Mouse (Mus musculus): ENCODE data around the gene Lrrc74b. TPM values are rescaled to one million over a fixed set of nuclear protein-coding genes. Genes with fewer than 3 reads are reported as not detected.
"Not testable (repeated sequence)": the region's sequence is repeated elsewhere in the genome, so short reads cannot be mapped to it uniquely, and the experiment has no call there.

Gene Lrrc74b
- polyA plus RNA-seq, 1 experiment from 2014 or later: 0.23 TPM

DNA sequence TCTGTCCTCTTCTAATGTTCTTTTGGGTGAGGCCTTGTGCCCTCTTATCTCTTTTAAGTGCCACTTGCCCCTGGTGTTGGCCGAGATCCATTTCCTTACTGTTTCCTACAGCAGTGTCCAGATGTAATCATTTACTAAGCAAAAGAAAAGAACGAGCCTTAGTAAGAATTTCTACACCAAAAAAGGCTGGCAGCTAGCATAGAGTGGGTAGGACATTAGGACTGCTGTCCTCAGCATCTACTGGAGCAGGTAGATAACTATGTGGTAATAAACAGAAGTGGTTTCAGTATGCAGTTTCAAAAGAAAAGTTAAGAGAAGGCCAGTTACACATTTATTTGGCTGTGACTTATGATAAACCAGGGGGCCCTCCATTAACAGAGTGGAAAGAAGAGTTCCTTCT is 50.4 kb downstream of the Lrrc74b start:
- Histone ChIP-seq H3K4me1 (peaks cover 21% of the 10 kb centered on the region), H3K9me3 (replicated peaks) (no peaks in the 10 kb centered on the region), H3K27me3 (no peaks in the 10 kb centered on the region), H3K36me3 (peaks cover 49% of the 10 kb centered on the region), H3K4me2 (no peak overlapping the region; the same call in 1 of the 2 replicates), H3K9ac (no peak overlapping the region), H3K4me3 (replicated peaks) (0 out of 2 replicates have a peak overlapping the region, but pooled peaks have one; percentile 1), H3K27ac (no peak overlapping the region)
- 67% methylated on average over 2 of the region's 2 CpGs for WGBS
- ATAC-seq (replicated peaks; ENCODE audit: low FRiP score): no peak

DNA sequence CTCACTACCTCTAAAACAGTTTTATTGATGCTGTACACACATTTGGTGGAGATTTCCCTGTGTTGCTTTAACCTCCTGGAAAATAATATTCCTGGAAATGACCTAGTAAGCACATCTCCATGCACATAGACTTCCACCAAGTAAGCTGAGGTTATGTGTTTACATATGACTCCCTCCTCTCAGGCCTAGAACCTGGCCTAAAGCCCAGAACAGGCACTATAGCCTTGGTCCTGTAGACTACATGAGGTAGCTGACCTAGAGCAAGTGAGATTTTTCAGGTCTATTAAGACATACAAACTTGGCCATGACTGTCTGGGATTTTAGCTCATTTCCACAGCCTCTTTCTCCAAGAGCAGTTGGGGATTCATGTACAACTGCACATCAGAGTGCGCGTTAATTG is 50.9 kb downstream of the Lrrc74b start:
- no peak for ATAC-seq (replicated peaks; ENCODE audit: low FRiP score)
- peak overlapping the region; percentile 71 for H3K4me2 ChIP-seq
- WGBS: 95% methylated on average over 2 of the region's 2 CpGs
- H3K4me1 ChIP-seq: peaks cover 21% of the 10 kb centered on the region
- H3K9ac ChIP-seq: no peak overlapping the region
- H3K27me3 ChIP-seq: no peaks in the 10 kb centered on the region
- H3K36me3 ChIP-seq: peaks cover 43% of the 10 kb centered on the region
- no peaks in the 10 kb centered on the region for H3K9me3 ChIP-seq (replicated peaks)
- H3K27ac ChIP-seq: no peak overlapping the region
- 0 out of 2 replicates have a peak overlapping the region, but pooled peaks have one; percentile 1 for H3K4me3 ChIP-seq (replicated peaks)

DNA sequence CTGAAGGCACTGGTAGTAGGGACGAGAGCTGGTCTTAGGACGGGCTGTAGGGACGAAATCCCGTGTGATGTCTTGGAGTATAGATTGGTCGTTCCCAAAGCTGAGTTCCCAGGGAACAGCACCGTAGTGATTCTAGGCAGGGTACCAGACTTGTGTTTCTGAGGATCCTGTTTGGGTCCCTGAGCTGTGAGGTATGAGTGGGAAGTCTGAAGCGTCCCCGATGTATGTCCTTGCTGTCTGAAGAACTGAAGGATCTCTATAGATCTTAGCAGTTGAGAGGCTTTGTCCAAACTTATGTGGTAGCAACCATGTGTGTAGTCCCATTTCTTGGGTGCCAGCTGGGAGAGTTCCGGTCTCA is 51.8 kb downstream of the Lrrc74b start:
- no peak; the same call in 1 of the 2 replicates for ATAC-seq (replicated peaks; ENCODE audit: low FRiP score)
- H3K4me1 ChIP-seq: peaks cover 21% of the 10 kb centered on the region
- H3K9ac ChIP-seq: peak overlapping the region; percentile 90
- peaks cover 35% of the 10 kb centered on the region for H3K36me3 ChIP-seq
- peak overlapping the region; percentile 83 for H3K4me3 ChIP-seq (replicated peaks)
- 10% methylated on average over 9 of the region's 9 CpGs for WGBS
- H3K4me2 ChIP-seq: peak overlapping the region; percentile 71
- H3K27ac ChIP-seq: peak overlapping the region; percentile 97
- no peaks in the 10 kb centered on the region for H3K9me3 ChIP-seq (replicated peaks)
- H3K27me3 ChIP-seq: no peaks in the 10 kb centered on the region

DNA sequence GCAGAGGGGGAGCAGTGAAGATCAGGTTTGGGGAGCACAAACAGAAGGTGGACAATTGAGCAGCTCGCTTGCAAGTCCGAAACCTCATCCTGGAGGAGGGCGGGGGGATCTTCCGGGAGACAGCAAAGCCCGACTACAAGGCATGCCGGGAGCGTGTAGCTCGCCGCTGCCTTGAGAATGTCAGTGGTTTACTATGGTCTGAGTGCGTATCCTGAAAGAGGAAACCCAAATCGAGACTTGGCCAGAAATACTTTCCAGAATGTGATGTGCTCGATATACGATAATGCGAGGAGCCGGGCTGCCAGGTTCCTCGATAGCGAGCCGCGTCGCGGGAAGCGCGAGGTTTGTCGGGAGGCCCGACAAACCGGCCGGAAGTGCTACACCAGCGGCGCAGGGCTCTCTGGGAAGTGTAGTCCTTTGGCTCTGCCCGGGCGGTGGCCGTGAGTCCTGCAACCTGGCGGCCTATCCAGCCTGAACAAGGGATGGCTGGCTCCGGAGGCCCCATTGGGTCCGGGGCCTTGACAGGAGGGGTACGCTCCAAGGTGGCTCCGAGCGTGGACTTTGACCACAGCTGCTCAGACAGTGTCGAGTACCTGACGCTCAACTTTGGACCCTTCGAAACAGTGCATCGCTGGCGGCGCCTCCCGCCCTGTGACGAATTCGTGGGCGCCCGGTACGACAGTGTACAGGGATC is 52.4 kb downstream of the Lrrc74b start, which contains the start of gene Lztr1:
Gene Lztr1, plus strand, starts transcription at position 143 of the 694 bp plus-strand sequence.
- peak within 1 kb of the TSS; percentile 83 for H3K4me3 ChIP-seq (replicated peaks)
- ATAC-seq (replicated peaks; ENCODE audit: low FRiP score): peak; percentile 97
- peaks cover 21% of the 10 kb centered on the region for H3K4me1 ChIP-seq
- WGBS: under 1% methylated on average over 50 of the region's 50 CpGs
- peak within 1 kb of the TSS; percentile 71 for H3K4me2 ChIP-seq
- H3K9ac ChIP-seq: peak within 1 kb of the TSS; percentile 90
- H3K36me3 ChIP-seq: peaks cover 29% of the 10 kb centered on the region
- H3K9me3 ChIP-seq (replicated peaks): no peaks in the 10 kb centered on the region
- peak within 1 kb of the TSS; percentile 97 for H3K27ac ChIP-seq
- no peaks in the 10 kb centered on the region; the same call in 1 of the 2 replicates for H3K27me3 ChIP-seq

DNA sequence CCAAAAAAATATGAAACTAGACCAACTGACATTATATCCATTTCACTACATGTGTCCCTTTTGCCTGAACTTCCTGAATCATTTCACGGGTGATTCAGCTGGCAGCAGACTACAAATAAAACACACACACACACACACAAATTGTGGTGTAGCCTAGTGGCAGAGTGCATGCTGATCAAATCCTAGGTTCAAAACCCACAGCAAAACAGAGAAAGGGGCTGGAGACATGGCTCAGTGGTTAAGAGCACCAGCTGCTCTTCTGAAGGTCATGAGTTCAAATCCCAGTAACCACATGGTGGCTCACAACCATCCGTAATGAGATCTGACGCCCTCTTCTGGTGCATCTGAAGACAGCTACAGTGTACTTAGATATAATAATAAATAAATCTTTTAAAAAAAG is 53.0 kb downstream of the Lrrc74b start:
- H3K36me3 ChIP-seq: peaks cover 23% of the 10 kb centered on the region
- peaks cover 21% of the 10 kb centered on the region for H3K4me1 ChIP-seq
- not testable (repeated sequence) for H3K9me3 ChIP-seq (replicated peaks); ATAC-seq (replicated peaks; ENCODE audit: low FRiP score); H3K27me3 ChIP-seq
- 33% methylated on average over 3 of the region's 3 CpGs for WGBS
- peak overlapping the region; percentile 90 for H3K9ac ChIP-seq
- H3K4me3 ChIP-seq (replicated peaks): peak overlapping the region; percentile 83
- H3K27ac ChIP-seq: peak overlapping the region; percentile 97
- H3K4me2 ChIP-seq: peak overlapping the region; percentile 71

GRCm38 (mm10) chr16:17507018-17507552 is 54.0 kb downstream of the Lrrc74b start:
- H3K27me3 ChIP-seq: no peaks in the 10 kb centered on the region; the same call in 1 of the 2 replicates
- H3K9me3 ChIP-seq (replicated peaks): no peaks in the 10 kb centered on the region
- H3K4me2 ChIP-seq: no peak overlapping the region
- H3K36me3 ChIP-seq: peaks cover 13% of the 10 kb centered on the region
- no peak for ATAC-seq (replicated peaks; ENCODE audit: low FRiP score)
- 82% methylated on average over 5 of the region's 5 CpGs for WGBS
- peaks cover 21% of the 10 kb centered on the region for H3K4me1 ChIP-seq
- no peak overlapping the region for H3K4me3 ChIP-seq (replicated peaks)
- no peak overlapping the region for H3K27ac ChIP-seq
- no peak overlapping the region for H3K9ac ChIP-seq

- 73% methylated on average over 4 of the region's 4 CpGs for WGBS
- no peaks in the 10 kb centered on the region for H3K36me3 ChIP-seq
- no peak for ATAC-seq (replicated peaks; ENCODE audit: low FRiP score)
Measured at GRCm38 (mm10) chr16:17502681-17503080, 58.4 kb downstream of the Lrrc74b start.

DNA sequence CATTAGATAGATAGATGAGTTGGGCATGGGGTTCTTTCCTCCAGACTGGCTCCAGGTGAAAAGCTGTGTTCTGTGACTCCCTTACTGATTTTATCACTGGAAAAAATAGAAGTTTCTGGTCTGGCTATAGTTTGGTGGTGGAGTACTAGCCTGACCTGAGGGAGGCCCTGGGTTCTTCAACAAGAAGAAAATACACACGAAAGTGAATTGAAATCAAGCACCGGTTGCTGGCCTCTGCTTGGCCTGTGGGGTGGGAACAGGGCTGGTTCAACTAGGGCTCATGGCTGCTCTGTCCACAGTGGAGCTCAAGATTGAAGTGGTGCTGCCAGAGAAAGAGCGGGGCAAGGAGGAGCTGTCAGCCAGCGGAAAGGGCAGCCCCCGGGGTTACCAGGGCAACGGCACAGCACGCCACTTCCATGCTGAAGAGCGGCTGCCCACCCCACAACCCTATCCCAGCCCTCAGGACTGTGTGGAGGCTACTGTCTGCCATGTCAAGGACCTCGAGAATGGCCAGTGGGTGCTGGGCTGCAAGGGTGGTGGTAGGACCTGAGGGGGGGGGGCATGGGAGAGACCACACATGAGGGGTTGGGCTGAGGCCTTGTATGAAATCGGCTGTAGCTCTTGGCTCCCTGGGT is 61.7 kb downstream of the Lrrc74b start:
- no peak overlapping the region for H3K4me3 ChIP-seq (replicated peaks)
- no peak overlapping the region for H3K4me2 ChIP-seq
- peak; percentile 56; the same call in 1 of the 2 replicates for ATAC-seq (replicated peaks; ENCODE audit: low FRiP score)
- 30% methylated on average over 10 of the region's 10 CpGs for WGBS
- H3K27me3 ChIP-seq: no peaks in the 10 kb centered on the region; the same call in 1 of the 2 replicates
- no peaks in the 10 kb centered on the region for H3K36me3 ChIP-seq
- no peaks in the 10 kb centered on the region for H3K9me3 ChIP-seq (replicated peaks)
- no peak overlapping the region for H3K27ac ChIP-seq
- peaks cover 12% of the 10 kb centered on the region for H3K4me1 ChIP-seq
- no peak overlapping the region for H3K9ac ChIP-seq

More at GRCm38 (mm10) chr16:17502681-17503080, 58.4 kb downstream of the Lrrc74b start:
- no peaks in the 10 kb centered on the region for H3K9me3 ChIP-seq (replicated peaks)
- H3K4me2 ChIP-seq: no peak overlapping the region
- no peak overlapping the region for H3K9ac ChIP-seq
- H3K27me3 ChIP-seq: no peaks in the 10 kb centered on the region; the same call in 1 of the 2 replicates
- peaks cover 4% of the 10 kb centered on the region; the same call in 1 of the 2 replicates for H3K4me1 ChIP-seq
- no peak overlapping the region for H3K4me3 ChIP-seq (replicated peaks)
- no peak overlapping the region for H3K27ac ChIP-seq

DNA sequence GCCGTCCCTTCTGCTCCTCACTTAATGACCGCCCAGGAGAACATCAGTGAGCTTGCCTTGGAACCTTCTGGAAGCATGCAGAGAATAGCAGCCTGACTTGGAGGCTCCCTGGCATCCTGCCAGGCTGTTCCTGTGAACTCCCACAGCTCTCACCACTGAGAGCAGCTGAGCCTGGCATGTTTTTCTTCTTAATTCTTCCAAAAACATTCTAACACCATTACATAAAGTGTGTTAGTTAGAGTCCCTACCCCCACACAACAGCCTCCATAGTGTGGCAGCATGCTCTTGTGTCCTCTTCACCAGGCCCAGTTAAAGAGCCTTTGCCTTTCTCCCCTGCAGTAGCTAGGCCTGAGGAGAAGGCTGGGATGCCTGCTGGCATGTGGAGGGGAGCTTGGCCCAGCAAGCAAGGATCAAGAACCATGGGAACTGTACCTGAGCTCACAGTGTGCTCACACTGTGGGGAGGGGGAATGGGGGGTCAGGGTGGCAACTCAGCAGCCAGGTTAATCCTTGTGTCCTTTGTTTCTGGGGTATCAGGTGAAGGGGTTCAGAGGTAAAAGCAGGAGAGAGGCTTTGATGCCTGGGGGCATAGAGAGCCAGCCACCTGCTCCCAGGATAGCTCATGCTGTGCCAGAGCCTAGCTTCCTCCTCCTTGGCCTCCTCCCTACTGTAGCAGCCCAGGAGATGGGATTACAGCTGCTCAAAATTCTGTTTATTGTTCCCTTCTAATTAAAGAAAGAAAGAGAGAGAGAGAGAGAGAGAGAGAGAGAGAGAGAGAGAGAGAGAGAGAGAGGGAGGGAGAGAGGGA is 64.3 kb downstream of the Lrrc74b start:
- Histone ChIP-seq H3K36me3 (no peaks in the 10 kb centered on the region), H3K4me3 (replicated peaks) (no peak overlapping the region), H3K27me3 (peaks cover 4% of the 10 kb centered on the region; the same call in 1 of the 2 replicates), H3K4me2 (no peak overlapping the region), H3K4me1 (peaks cover 12% of the 10 kb centered on the region), H3K9me3 (replicated peaks) (no peaks in the 10 kb centered on the region), H3K27ac (no peak overlapping the region; the same call in 1 of the 2 replicates), H3K9ac (no peak overlapping the region)
- 52% methylated on average over 2 of the region's 2 CpGs for WGBS
- ATAC-seq (replicated peaks; ENCODE audit: low FRiP score): 0 out of 2 replicates have a peak, but pooled peaks have one; percentile 18

All from kidney, embryonic 15.5 days (tissue).